Mouse (Mus musculus): ENCODE measurements around the gene Apold1.

Gene Apold1

GRCm38 (mm10) chr6:134981231-134982062 is at the start of gene Apold1:
Gene Apold1 (plus strand): TSS chr6:134981718.
- peak; percentile 5 to 22 for DNase-seq (ENCODE audit: low spot score in 2 of 2)

GRCm38 (mm10) chr6:134932486-134933206 is 48.9 kb upstream of the Apold1 start:
- peak; percentile 34 to 52 for DNase-seq (ENCODE audit: low spot score in 2 of 2)

- DNase-seq (ENCODE audit: low spot score in 2 of 2) = no peak
Measured at GRCm38 (mm10) chr6:134933207-134933558, 48.3 kb upstream of the Apold1 start.

- no peak for DNase-seq (ENCODE audit: low spot score in 2 of 2)
Measured at GRCm38 (mm10) chr6:134934305-134934704, 47.2 kb upstream of the Apold1 start.

- no peak for DNase-seq (ENCODE audit: low spot score in 2 of 2)
Measured at GRCm38 (mm10) chr6:134939781-134940180, 41.7 kb upstream of the Apold1 start.

GRCm38 (mm10) chr6:134943759-134944407 is 37.6 kb upstream of the Apold1 start:
- DNase-seq (ENCODE audit: low spot score in 2 of 2) = no peak

- DNase-seq (ENCODE audit: low spot score in 2 of 2) = no peak
Measured at GRCm38 (mm10) chr6:134946054-134946453, 35.5 kb upstream of the Apold1 start.

GRCm38 (mm10) chr6:134946858-134947257 is 34.7 kb upstream of the Apold1 start:
- DNase-seq (ENCODE audit: low spot score in 2 of 2) = no peak

GRCm38 (mm10) chr6:134947311-134948087 is 34.0 kb upstream of the Apold1 start:
- DNase-seq (ENCODE audit: low spot score in 2 of 2) = peak; percentile 68 to 78

- DNase-seq (ENCODE audit: low spot score in 2 of 2) = no peak
Measured at GRCm38 (mm10) chr6:134948522-134949061, 32.9 kb upstream of the Apold1 start.

GRCm38 (mm10) chr6:134949241-134949640 is 32.3 kb upstream of the Apold1 start:
- DNase-seq (ENCODE audit: low spot score in 2 of 2) = no peak

GRCm38 (mm10) chr6:134951364-134951763 is 30.2 kb upstream of the Apold1 start:
- no peak for DNase-seq (ENCODE audit: low spot score in 2 of 2)

- no peak for DNase-seq (ENCODE audit: low spot score in 2 of 2)
Measured at GRCm38 (mm10) chr6:134953976-134954375, 27.5 kb upstream of the Apold1 start.

GRCm38 (mm10) chr6:134956388-134956787 is 25.1 kb upstream of the Apold1 start:
- DNase-seq (ENCODE audit: low spot score in 2 of 2) = no peak

- no peak for DNase-seq (ENCODE audit: low spot score in 2 of 2)
Measured at GRCm38 (mm10) chr6:134961286-134961685, 20.2 kb upstream of the Apold1 start.

- DNase-seq (ENCODE audit: low spot score in 2 of 2) = no peak
Measured at GRCm38 (mm10) chr6:134961858-134962517, 19.5 kb upstream of the Apold1 start.

- DNase-seq (ENCODE audit: low spot score in 2 of 2) = no peak
Measured at GRCm38 (mm10) chr6:134962518-134962893, 19.0 kb upstream of the Apold1 start.

GRCm38 (mm10) chr6:134963910-134964309 is 17.6 kb upstream of the Apold1 start:
- DNase-seq (ENCODE audit: low spot score in 2 of 2) = no peak

GRCm38 (mm10) chr6:134966681-134967080 is 14.8 kb upstream of the Apold1 start:
- no peak for DNase-seq (ENCODE audit: low spot score in 2 of 2)

- no peak for DNase-seq (ENCODE audit: low spot score in 2 of 2)
Measured at GRCm38 (mm10) chr6:134968326-134968725, 13.2 kb upstream of the Apold1 start.

GRCm38 (mm10) chr6:134969498-134969897 is 12.0 kb upstream of the Apold1 start:
- DNase-seq (ENCODE audit: low spot score in 2 of 2) = no peak

Data from natural killer cell, adult 2 months (primary cell).